Mouse (Mus musculus) C2C12 (cell line): ENCODE results near the gene Diaph3.

Experiments used
- CEBPB ChIP-seq: IDR thresholded peaks from one replicate; pipeline ENCODE4 v1.6.1; 2011; ENCODE audit warnings: low read depth, mild to moderate bottlenecking, control low read depth, moderate library complexity
- CTCF ChIP-seq: IDR thresholded peaks from one replicate; pipeline ENCODE4 v1.5.1; 2011; ENCODE audit not compliant: control insufficient read depth, insufficient read depth, insufficient read length
- FOSL1 ChIP-seq: IDR thresholded peaks from one replicate; pipeline ENCODE4 v1.8.0; 2011; ENCODE audit warnings: mild to moderate bottlenecking, low read length; ENCODE audit not compliant: poor library complexity, insufficient read depth, severe bottlenecking
- MYOD1 ChIP-seq: IDR thresholded peaks from one replicate; pipeline ENCODE4 v1.6.1; 2011; ENCODE audit warnings: low read depth; ENCODE audit not compliant: control insufficient read depth, insufficient read length
- MYOG ChIP-seq: IDR thresholded peaks from one replicate; pipeline ENCODE4 v1.6.1; 2011; ENCODE audit not compliant: control insufficient read depth, insufficient read length; ENCODE audit errors: extremely low read depth

- TF ChIP-seq CTCF (no peak), CEBPB (no peak), MYOG (no peak), FOSL1 (no peak), MYOD1 (no peak)
Measured at GRCm38 (mm10) chr14:86847154-86847810, 293.8 kb downstream of the Diaph3 start.
